Mouse (Mus musculus) hindbrain, embryonic 15.5 days (tissue): ENCODE results near the gene Lap3. TPM values are rescaled to one million over a fixed set of nuclear protein-coding genes. Genes with fewer than 3 reads are reported as not detected.
A peak's percentile ranks its signal among the peaks of the same experiment; 100 is the strongest.

Experiments
- ATAC-seq: fragments of 200-750 bp; cut with Nextera tagmentation; 2 replicates; pipeline ENCODE4 v1.8.0; 2017; ENCODE audit warnings: low read depth, moderate number of reproducible peaks, moderate TSS enrichment; ENCODE audit not compliant: low FRiP score
- H3K27ac ChIP-seq: fragments of 300-500 bp; sonication (generic); replicated peaks from 2 replicates; pipeline ENCODE4 v1.5.1; 2015; ENCODE audit warnings: mild to moderate bottlenecking, inconsistent platforms
- H3K27me3 ChIP-seq: fragments of 300-500 bp; sonication (generic); 2 replicates; pipeline ENCODE4 v1.6.1; 2015; ENCODE audit warnings: control low read depth, inconsistent platforms
- H3K36me3 ChIP-seq: fragments of 300-500 bp; sonication (generic); 2 replicates; pipeline ENCODE4 v1.6.1; 2015; ENCODE audit warnings: control low read depth, inconsistent platforms
- H3K4me1 ChIP-seq: fragments of 300-500 bp; sonication (generic); replicated peaks from 2 replicates; pipeline ENCODE4 v1.6.1; 2015; ENCODE audit warnings: control low read depth, inconsistent platforms
- H3K4me2 ChIP-seq: fragments of 300-500 bp; sonication (generic); 2 replicates; pipeline ENCODE4 v1.6.1; 2015; ENCODE audit warnings: moderate library complexity, mild to moderate bottlenecking, inconsistent platforms
- H3K4me3 ChIP-seq: fragments of 300-500 bp; sonication (generic); 2 replicates; pipeline ENCODE4 v1.5.1; 2015; ENCODE audit warnings: mild to moderate bottlenecking, inconsistent platforms
- H3K9ac ChIP-seq: fragments of 300-500 bp; sonication (generic); 2 replicates; pipeline ENCODE4 v1.6.1; 2015; ENCODE audit warnings: inconsistent platforms
- H3K9me3 ChIP-seq: fragments of 300-500 bp; sonication (generic); 2 replicates; pipeline ENCODE4 v1.6.1; 2016; ENCODE audit warnings: control low read depth, inconsistent platforms
- WGBS: fragments of 180-500 bp; shearing (Covaris S2); methylation state at CpG from one replicate; pipeline ENCODE4 v1.1.7; 2015; 5-methylcytosine and 5-hydroxymethylcytosine counted together
- polyA plus RNA-seq: library from polyadenylated mRNA; unstranded; fragments of >200 nt; fragmentation: Nextera tagmentation; extraction: Ambion mirVana; gene quantifications from 2 replicates; pipeline ENCODE4 v1.2.1, GENCODE M21; 2015

Gene Lap3
- polyA plus RNA-seq, 1 experiment from 2014 or later, result 35.4 TPM

GRCm38 (mm10) chr5:45526338-45526737 is 33.2 kb downstream of the Lap3 start:
- Histone ChIP-seq H3K36me3 (peaks cover 60% of the 10 kb centered on the region), H3K9ac (no peak overlapping the region), H3K4me2 (no peak overlapping the region), H3K27ac (no peak overlapping the region), H3K4me1 (peaks cover 10% of the 10 kb centered on the region), H3K9me3 (no peaks in the 10 kb centered on the region), H3K27me3 (no peaks in the 10 kb centered on the region), H3K4me3 (no peak overlapping the region)
- no peak for ATAC-seq
- WGBS, result 95% methylated on average over 4 of the region's 4 CpGs

- WGBS, result 92% methylated on average over 3 of the region's 3 CpGs
- no peak for ATAC-seq
- no peaks in the 10 kb centered on the region for H3K27me3 ChIP-seq
- no peak overlapping the region for H3K4me3 ChIP-seq
- H3K9ac ChIP-seq, result no peak overlapping the region
- peaks cover 62% of the 10 kb centered on the region for H3K36me3 ChIP-seq
- no peaks in the 10 kb centered on the region for H3K9me3 ChIP-seq
- H3K27ac ChIP-seq, result no peak overlapping the region
- H3K4me1 ChIP-seq, result no peaks in the 10 kb centered on the region
- H3K4me2 ChIP-seq, result no peak overlapping the region
These were observed 36.5 kb downstream of the Lap3 start for GRCm38 (mm10) chr5:45529696-45530095.

GRCm38 (mm10) chr5:45534319-45535098 is 41.3 kb downstream of the Lap3 start:
- H3K4me1 ChIP-seq, result no peaks in the 10 kb centered on the region
- WGBS, result 7% methylated on average over 15 of the region's 17 CpGs
- H3K36me3 ChIP-seq, result peaks cover 16% of the 10 kb centered on the region
- H3K4me3 ChIP-seq, result no peak overlapping the region
- peak; percentile 74 for ATAC-seq
- no peaks in the 10 kb centered on the region for H3K27me3 ChIP-seq
- H3K4me2 ChIP-seq, result peak overlapping the region; percentile 23
- H3K27ac ChIP-seq, result no peak overlapping the region
- no peak overlapping the region for H3K9ac ChIP-seq
- H3K9me3 ChIP-seq, result no peaks in the 10 kb centered on the region

GRCm38 (mm10) chr5:45535177-45535576 is 42.0 kb downstream of the Lap3 start:
- Histone ChIP-seq H3K4me1 (no peaks in the 10 kb centered on the region), H3K9me3 (no peaks in the 10 kb centered on the region), H3K27ac (no peak overlapping the region), H3K4me2 (no peak overlapping the region), H3K36me3 (peaks cover 9% of the 10 kb centered on the region), H3K27me3 (no peaks in the 10 kb centered on the region), H3K9ac (no peak overlapping the region), H3K4me3 (no peak overlapping the region)
- ATAC-seq, result no peak
- WGBS, result 70% methylated on average over 4 of the region's 4 CpGs

GRCm38 (mm10) chr5:45539502-45539901 is 46.3 kb downstream of the Lap3 start:
- no peak overlapping the region for H3K4me2 ChIP-seq
- H3K4me1 ChIP-seq, result no peaks in the 10 kb centered on the region
- H3K9ac ChIP-seq, result no peak overlapping the region
- no peaks in the 10 kb centered on the region; the same call in 1 of the 2 replicates for H3K27me3 ChIP-seq
- 58% methylated on average over 10 of the region's 10 CpGs for WGBS
- no peak overlapping the region for H3K27ac ChIP-seq
- no peaks in the 10 kb centered on the region for H3K9me3 ChIP-seq
- no peak for ATAC-seq
- H3K4me3 ChIP-seq, result no peak overlapping the region
- H3K36me3 ChIP-seq, result no peaks in the 10 kb centered on the region

- H3K4me2 ChIP-seq, result no peak overlapping the region
- no peaks in the 10 kb centered on the region for H3K9me3 ChIP-seq
- no peak for ATAC-seq
- no peak overlapping the region for H3K9ac ChIP-seq
- no peak overlapping the region for H3K27ac ChIP-seq
- no peaks in the 10 kb centered on the region for H3K4me1 ChIP-seq
- no peak overlapping the region for H3K4me3 ChIP-seq
- H3K27me3 ChIP-seq, result no peaks in the 10 kb centered on the region; the same call in 1 of the 2 replicates
- H3K36me3 ChIP-seq, result no peaks in the 10 kb centered on the region
- WGBS, result 49% methylated on average over 5 of the region's 5 CpGs
These were observed 50.2 kb downstream of the Lap3 start for GRCm38 (mm10) chr5:45543374-45543773.

- Histone ChIP-seq H3K4me3 (no peak overlapping the region), H3K9ac (no peak overlapping the region), H3K36me3 (no peaks in the 10 kb centered on the region), H3K4me2 (no peak overlapping the region), H3K4me1 (no peaks in the 10 kb centered on the region), H3K9me3 (no peaks in the 10 kb centered on the region), H3K27me3 (no peaks in the 10 kb centered on the region), H3K27ac (no peak overlapping the region)
- WGBS, result 97% methylated on average over 1 of the region's 1 CpGs
- ATAC-seq, result no peak
These were observed 56.4 kb downstream of the Lap3 start for GRCm38 (mm10) chr5:45549586-45549985.

Other genes with a start within 250 kb of the Lap3 start
- 131 and 132 TPM in 2 replicates for gene Qdpr, start 43.1 kb upstream of the Lap3 start, polyA plus RNA-seq
- gene Clrn2, start 39.6 kb upstream of the Lap3 start, polyA plus RNA-seq, result 0.38 and 0.46 TPM in 2 replicates
- 249 and 253 TPM in 2 replicates for gene Med28, start 26.9 kb downstream of the Lap3 start, polyA plus RNA-seq
- 9.5 and 10.3 TPM in 2 replicates for gene Fam184b, start 146.2 kb downstream of the Lap3 start, polyA plus RNA-seq
- 8.2 and 10.5 TPM in 2 replicates for gene Ncapg, start 176.5 kb downstream of the Lap3 start, polyA plus RNA-seq